Mouse (Mus musculus) embryonic fibroblast, embryonic 13.5 days (primary cell): ENCODE results near the gene Spg7.

Experiments used
- CTCF ChIP-seq: IDR thresholded peaks from 2 replicates; pipeline ENCODE4 v1.5.1; 2011; ENCODE audit warnings: mild to moderate bottlenecking, control low read depth, low read length, moderate library complexity, borderline replicate concordance; ENCODE audit not compliant: insufficient read depth
- POLR2A ChIP-seq: IDR thresholded peaks from 2 replicates; pipeline ENCODE4 v1.6.1; 2011; ENCODE audit warnings: low read depth, mild to moderate bottlenecking, control low read depth, low read length, moderate library complexity

- no peak for TF ChIP-seq POLR2A
- no peak for TF ChIP-seq CTCF
Measured at GRCm38 (mm10) chr8:123032730-123033129, 30.0 kb upstream of the Spg7 start.
